ENCODE assay signal across 12 mouse cellular contexts in the genomic region with DNA sequence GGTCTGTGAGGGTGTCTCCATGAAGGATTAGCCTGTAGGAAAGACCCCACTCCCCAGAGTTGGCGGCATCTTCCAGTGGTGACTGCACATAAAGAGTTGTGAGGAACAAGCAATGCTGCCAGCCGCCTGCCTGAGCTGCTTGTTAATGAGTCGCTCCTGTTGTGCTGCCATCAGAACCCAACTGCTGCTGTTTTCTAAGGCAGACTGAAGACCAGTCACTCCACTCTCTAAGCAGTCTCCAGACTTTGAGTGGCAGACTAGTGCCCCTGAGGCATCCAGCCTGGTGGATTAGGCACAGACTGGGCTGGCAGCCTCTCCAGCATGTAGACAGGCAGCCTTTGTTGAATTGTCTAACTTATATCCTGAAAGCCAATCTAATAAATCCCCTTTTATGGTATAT.
DNase-seq lines count a peak whose midpoint lies in the region; ATAC-seq lines count a peak whose summit lies in the region.
"Had no signal": no experiment of that assay in that cellular context is flagged by ENCODE, and none has a peak within 500 bp of the region (broad histone marks: within the 10 kb centered on the region; RNA-seq: fewer than 3 reads in every experiment).

No protein-coding gene starts in this region.

- no peak overlapping the region for H3K4me3 ChIP-seq in forebrain, embryonic 11.5 days (ENCODE audit: low read depth, low read length)
- no peak overlapping the region for H3K4me3 ChIP-seq in hindbrain, embryonic 15.5 days
- H3K4me3 ChIP-seq in midbrain, embryonic 15.5 days = no peak overlapping the region

- peak overlapping the region; percentile 3; the same call in 1 of the 2 replicates for H3K27ac ChIP-seq in forebrain, embryonic 11.5 days (ENCODE audit: low read depth, low read length)
- 0 out of 2 replicates have a peak overlapping the region, but pooled peaks have one; percentile 7 for H3K27ac ChIP-seq in hindbrain, embryonic 15.5 days (replicated peaks)
- H3K27ac ChIP-seq in midbrain, embryonic 15.5 days = peak overlapping the region; percentile 10; the same call in 1 of the 2 replicates
- H3K27ac ChIP-seq: kidney, postnatal 0 days; macrophage had no signal

- no peaks in the 10 kb centered on the region for H3K36me3 ChIP-seq in forebrain, embryonic 11.5 days (ENCODE audit: control insufficient read depth, insufficient read depth, low read length)
- H3K36me3 ChIP-seq in hindbrain, embryonic 15.5 days = no peaks in the 10 kb centered on the region
- H3K36me3 ChIP-seq in midbrain, embryonic 15.5 days (replicated peaks) = no peaks in the 10 kb centered on the region

- H3K4me1 ChIP-seq in forebrain, embryonic 11.5 days (replicated peaks; ENCODE audit: control insufficient read depth, insufficient read depth, low read length) = peaks cover 7% of the 10 kb centered on the region
- H3K4me1 ChIP-seq in hindbrain, embryonic 15.5 days (replicated peaks) = peaks cover 30% of the 10 kb centered on the region
- H3K4me1 ChIP-seq in midbrain, embryonic 15.5 days = peaks cover 32% of the 10 kb centered on the region

- no peak overlapping the region for H3K9ac ChIP-seq in forebrain, embryonic 11.5 days (ENCODE audit: low read length)
- H3K9ac ChIP-seq in hindbrain, embryonic 15.5 days = no peak overlapping the region
- no peak overlapping the region for H3K9ac ChIP-seq in midbrain, embryonic 15.5 days

- H3K9me3 ChIP-seq in forebrain, embryonic 11.5 days (ENCODE audit: control insufficient read depth, low read length) = no peaks in the 10 kb centered on the region
- H3K9me3 ChIP-seq in hindbrain, embryonic 15.5 days = no peaks in the 10 kb centered on the region
- H3K9me3 ChIP-seq in midbrain, embryonic 15.5 days = no peaks in the 10 kb centered on the region

- 46% methylated on average over 3 of the region's 3 CpGs for WGBS in forebrain, embryonic 11.5 days
- WGBS in hindbrain, embryonic 15.5 days = 35% methylated on average over 3 of the region's 3 CpGs
- WGBS in midbrain, embryonic 15.5 days = 33% methylated on average over 3 of the region's 3 CpGs

- DNase-seq in frontal cortex, postnatal 36 days (ENCODE audit: low spot score in 2 of 2) = no peak
- peak; percentile 67 for DNase-seq in forebrain, embryonic 11.5 days (ENCODE audit: low spot score)
- DNase-seq in heart, postnatal 4 days = no peak
- no peak for DNase-seq in heart, adult 18-20 months
- no peak for DNase-seq in kidney, adult 8-10 months
- DNase-seq: cerebellum, adult 9-11 months had no signal

- H3K27me3 ChIP-seq in forebrain, embryonic 11.5 days (ENCODE audit: control insufficient read depth, insufficient read depth, low read length) = no peaks in the 10 kb centered on the region
- no peaks in the 10 kb centered on the region for H3K27me3 ChIP-seq in hindbrain, embryonic 15.5 days
- no peaks in the 10 kb centered on the region for H3K27me3 ChIP-seq in midbrain, embryonic 15.5 days (replicated peaks)

- H3K4me2 ChIP-seq in forebrain, embryonic 11.5 days (ENCODE audit: low read depth, low read length, severe bottlenecking) = no peak overlapping the region
- no peak overlapping the region for H3K4me2 ChIP-seq in hindbrain, embryonic 15.5 days
- no peak overlapping the region for H3K4me2 ChIP-seq in midbrain, embryonic 15.5 days
- H3K4me2 ChIP-seq: heart, embryonic 11.5 days had no signal

- 0 out of 2 replicates have a peak, but pooled peaks have one; percentile 21 for ATAC-seq in frontal cortex, adult (ENCODE audit: low TSS enrichment)
- ATAC-seq in forebrain, embryonic 11.5 days (replicated peaks; ENCODE audit: low FRiP score) = peak; percentile 84
- peak; percentile 76 for ATAC-seq in hindbrain, embryonic 15.5 days (ENCODE audit: low FRiP score, low read depth)
- ATAC-seq in midbrain, embryonic 15.5 days (replicated peaks) = peak; percentile 77

Comparison
In these comparisons a context has a peak if more than half of its experiments do, and no peak if none do; other contexts are left out.
1. ATAC-seq: peak in every context shown above with its lines; median percentile 84 in forebrain, embryonic 11.5 days; 77 in midbrain, embryonic 15.5 days; 76 in hindbrain, embryonic 15.5 days; 21 in frontal cortex, adult.